Mouse (Mus musculus) adrenal gland, adult (tissue): ENCODE results near the gene Agap2.
"Not testable (repeated sequence)": the region's sequence is repeated elsewhere in the genome, so short reads cannot be mapped to it uniquely, and the experiment has no call there.

Experiments used
- DNase-seq, 2 experiments: peaks; one replicate each; pipeline ENCODE4 v3.0.0; 2022 to 2023; ENCODE audit warnings: low spot score in 1 of 2; ENCODE audit not compliant: inconsistent age in 2 of 2

The Agap2 gene

DNA sequence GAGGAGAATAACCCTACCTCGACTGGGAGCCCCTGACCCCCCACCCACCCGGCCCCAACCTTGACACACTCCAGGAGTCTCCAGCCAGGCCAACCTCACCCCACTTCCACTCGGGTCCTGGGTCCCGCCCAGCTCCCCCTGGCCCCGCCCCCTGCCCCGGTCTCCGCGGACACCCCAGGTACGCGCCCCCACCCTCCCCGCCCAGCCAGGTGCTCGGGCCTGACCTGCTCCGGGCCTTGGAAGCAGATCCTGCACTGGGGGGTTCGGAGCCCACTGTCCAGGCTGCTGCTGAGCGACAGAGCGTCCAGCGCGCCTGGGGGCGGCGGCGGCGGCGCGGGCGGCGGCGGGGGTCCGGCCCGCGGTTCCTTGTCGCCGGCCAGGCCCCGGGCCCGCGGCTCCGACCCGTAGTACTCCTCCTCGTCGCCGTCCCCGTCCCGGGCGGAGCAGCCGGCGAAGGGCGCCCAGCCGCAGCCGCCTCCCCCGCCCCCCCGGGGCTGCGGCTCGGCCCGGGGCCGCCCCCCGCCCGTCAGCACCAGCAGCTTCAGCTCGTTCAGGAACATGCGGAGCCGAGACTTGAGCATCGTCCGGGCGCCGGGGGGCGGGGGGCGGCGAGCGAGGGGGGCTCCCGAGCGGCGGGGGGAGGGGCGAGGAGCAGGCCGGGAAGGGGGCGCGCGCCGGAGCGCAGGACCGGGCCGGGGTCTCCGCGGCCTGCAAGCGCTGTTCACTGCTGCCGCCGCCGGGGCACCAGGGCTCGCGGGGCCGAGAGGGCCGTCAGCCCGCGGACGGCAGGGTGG is 15.7 kb upstream of the Agap2 start:
- peak in 1 of 2 experiments; percentile 55 for DNase-seq

DNA sequence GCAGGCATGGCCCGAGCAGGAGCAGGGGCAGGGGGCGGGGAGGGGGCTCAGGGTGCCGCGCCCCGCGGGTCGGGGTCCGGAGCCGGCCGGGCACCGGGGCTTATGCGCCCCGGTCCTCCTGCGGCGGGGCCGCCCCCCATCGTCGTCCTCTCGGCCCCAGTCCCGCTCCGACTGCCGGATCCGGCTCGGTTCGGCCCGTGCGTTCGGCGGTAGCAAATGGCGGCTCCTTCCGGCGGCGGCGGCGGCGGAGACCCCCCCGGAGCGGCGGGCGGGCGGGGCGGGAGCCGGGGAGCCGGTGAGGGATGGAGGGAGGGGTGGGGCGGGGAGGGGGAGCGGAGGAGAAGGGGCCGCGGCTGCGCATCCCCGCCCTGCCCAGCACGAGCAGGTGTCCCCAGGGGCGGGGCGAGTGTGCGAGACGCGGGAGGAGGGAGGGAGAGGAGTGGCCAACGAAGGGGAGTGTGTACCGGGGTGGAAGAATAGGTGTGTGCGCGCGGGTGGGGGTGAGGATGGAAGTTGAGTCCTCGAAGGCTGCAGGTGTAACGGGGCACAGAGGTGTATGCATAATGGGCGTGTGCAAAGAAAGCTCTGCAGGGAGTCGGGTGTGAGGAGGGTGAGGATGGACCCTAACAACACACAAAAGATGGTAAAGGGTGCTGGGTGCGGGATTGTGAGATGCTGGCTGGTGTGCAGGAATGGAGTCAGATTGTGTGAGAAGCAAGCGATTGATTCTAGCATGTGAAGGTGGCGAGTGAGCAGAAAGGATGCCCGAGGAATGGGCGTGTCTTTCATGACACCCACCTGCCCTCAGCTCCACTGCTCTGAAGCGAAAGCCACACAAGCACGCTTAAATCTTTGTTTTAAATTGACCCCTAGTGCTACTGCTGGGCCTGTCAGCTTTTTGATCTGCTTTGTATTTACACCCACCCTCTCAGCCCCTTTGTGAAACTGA is 14.8 kb upstream of the Agap2 start, which contains the start of gene March9:
March9 (minus strand) TSS at position 217 of the 949 bp plus-strand sequence.
- peak; percentile 87 to 89 for DNase-seq

DNA sequence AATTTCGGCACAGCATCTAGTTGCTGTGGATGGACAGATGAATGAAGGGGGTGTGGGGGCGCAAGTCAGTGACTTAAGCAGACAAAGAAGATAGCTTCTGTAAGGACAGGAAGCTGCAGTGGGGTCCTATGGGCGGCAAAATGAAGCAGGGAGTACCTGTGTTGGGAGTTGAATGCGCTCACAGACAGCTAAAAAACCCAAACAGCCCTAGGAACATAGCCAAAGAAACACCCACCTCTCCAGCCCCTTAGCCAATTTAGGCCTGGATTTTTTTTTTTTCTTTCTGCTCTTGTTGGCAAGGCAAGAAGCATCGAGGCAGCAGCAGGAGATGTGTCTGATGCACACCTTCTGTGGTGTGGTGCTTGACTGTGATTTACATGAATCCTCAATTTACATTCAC is 14.0 kb upstream of the Agap2 start:
- no peak for DNase-seq

DNA sequence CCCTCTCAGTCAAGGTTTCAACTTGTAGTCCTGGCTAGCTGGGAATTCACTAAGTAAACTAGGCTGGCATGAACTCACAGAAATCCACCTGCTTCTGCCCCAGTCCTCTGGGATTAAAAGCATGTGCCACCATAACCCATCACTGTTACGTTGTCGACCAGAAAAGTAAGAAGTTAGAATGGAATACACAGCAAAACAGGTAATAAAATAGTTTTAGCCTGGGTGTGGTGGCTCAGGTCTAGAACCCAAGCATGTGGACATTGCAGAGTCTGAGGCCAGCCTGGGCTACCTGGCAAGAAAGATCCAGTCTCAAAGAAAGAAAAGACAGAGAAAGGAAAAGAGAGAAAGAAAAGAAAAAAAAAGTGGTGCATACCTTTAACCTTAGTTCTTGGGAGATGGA is 13.6 kb upstream of the Agap2 start:
- no peak for DNase-seq

DNA sequence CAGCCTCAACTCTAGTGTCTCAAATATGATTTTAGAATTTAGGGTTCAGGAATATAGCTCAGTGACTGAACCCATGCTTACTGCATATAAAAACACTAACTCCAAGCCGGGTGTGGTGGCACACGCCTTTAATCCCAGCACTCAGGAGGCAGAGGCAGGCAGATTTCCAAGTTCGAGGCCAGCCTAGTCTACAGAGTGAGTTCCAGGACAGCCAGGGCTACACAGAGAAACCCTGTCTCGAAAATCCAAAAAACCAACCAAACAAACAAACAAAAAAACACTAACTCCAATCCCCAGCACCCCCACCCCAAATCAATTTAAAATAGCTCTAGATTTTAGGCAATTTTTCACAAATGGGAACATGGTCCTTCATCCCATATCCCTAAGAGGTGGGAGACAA is 13.0 kb upstream of the Agap2 start:
- peak in 1 of 2 experiments; percentile 44 for DNase-seq

DNA sequence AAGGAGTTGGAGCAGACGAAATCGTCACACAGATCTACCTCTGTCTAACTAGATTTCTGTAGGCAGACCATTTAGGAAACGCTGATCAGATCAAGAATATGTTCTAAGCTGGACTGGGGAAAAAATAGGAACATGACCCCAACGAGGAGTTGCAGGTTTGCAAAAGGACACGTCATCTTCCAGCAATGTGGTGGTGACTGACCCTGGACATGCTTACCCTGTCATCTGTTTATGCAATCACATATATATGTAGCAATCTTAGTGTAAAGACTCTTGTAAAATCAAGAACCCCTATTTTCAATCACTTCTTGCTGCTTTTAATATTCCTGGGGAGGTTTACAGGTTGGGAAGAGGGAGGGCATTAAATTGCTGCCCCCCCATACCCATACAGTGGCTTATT is 12.6 kb upstream of the Agap2 start:
- peak in 1 of 2 experiments; percentile 72 for DNase-seq

DNA sequence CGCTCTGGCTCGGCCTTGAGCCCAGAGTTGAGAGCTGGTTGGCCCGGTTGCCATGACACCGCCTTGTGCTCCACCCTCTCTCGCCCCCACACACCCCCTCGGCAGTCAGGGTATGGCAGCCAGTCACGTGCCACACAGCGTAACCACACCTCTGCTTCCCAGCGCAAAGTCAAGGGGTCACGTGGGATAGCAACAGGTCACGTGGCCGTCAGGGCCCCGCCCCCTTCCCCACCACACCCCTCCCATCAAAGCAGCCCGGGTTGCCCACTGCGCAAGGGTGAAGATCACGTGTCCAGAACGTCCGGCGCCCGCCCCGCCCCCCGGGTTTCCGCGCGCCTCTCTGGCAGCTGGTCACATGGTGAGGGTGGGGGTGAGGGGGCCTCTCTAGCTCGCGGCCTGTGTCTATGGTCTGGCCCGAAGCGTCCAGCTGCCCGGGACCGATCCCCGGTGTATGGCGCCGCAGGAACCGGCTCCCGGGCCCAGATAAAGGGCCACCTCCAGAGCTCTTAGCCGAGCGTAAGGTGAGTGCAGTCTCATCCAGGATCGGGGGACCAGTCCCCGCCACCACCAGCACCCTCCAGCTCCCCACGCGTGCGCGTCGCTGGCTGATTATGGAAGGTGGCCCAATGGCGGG is 11.7 kb upstream of the Agap2 start, which contains the start of gene Cdk4:
Cdk4 (plus strand) TSS at position 296 of the 634 bp plus-strand sequence.
- DNase-seq, result peak; percentile 100

DNA sequence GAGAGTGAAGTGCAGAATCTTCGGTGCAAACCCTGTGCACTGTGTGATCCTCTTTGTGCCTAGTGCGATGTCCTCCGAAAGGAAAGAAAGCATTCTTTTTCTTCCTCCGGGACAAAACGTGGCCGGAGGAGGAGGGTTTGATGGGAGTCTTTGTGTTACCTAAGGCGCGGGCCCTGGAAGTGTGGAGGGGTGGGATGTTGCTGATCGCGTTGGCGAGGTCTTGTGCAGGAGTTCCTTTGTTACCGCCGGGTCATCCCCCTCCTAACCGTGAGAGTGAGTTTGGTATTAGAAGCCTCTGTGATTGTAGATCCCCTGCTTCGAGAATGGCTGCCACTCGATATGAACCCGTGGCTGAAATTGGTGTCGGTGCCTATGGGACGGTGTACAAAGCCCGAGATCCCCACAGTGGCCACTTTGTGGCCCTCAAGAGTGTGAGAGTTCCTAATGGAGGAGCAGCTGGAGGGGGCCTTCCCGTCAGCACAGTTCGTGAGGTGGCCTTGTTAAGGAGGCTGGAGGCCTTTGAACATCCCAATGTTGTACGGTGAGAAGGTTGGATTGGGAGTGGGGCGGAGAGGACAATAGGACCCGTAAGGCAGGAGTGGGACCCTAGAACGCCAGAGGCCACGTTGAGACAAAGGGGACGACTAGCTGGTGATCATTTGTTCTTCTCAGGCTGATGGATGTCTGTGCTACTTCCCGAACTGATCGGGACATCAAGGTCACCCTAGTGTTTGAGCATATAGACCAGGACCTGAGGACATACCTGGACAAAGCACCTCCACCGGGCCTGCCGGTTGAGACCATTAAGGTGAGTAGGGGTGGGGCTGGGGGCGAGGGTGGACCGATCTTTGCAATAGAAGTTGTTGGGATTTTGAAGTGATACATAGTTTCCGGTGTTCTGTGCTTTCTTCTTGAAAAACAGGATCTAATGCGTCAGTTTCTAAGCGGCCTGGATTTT is 10.9 kb upstream of the Agap2 start:
- no peak for DNase-seq

DNA sequence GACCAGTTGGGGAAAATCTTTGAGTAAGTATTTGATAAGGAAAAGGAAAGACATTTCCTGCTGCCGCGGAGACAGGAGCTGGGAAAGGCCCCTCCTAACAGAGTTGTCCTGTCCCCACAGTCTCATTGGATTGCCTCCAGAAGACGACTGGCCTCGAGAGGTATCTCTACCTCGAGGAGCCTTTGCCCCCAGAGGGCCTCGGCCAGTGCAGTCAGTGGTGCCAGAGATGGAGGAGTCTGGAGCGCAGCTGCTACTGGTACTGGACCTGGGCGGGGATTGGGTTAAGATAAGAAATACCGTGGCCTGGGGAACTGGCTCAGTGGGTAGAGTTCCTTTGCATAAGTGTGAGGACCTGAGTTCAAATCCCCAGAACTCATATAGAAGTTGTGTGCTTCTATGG is 9.1 kb upstream of the Agap2 start:
- DNase-seq, result no peak

DNA sequence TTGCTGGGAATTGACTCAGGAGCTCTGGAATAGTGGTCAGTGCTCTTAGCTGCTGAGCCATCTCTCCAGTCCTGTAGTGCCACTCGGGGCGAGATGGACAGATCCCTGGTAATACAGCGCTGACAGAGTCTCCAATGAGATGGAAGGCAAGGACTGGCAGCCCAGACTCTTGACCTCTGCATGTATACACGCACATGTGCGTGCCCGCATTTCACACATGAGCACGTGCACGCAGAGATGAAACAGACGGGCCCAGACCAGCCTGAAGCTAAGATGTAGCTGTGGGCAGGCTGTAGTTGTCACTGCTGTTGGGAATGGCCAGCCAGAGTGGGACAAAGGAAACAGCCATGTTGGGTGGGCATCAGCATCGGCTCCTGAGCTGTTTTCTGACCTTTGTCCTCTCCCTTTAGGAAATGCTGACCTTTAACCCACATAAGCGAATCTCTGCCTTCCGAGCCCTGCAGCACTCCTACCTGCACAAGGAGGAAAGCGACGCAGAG is 8.5 kb upstream of the Agap2 start:
- peak in 1 of 2 experiments; percentile 42 for DNase-seq

DNA sequence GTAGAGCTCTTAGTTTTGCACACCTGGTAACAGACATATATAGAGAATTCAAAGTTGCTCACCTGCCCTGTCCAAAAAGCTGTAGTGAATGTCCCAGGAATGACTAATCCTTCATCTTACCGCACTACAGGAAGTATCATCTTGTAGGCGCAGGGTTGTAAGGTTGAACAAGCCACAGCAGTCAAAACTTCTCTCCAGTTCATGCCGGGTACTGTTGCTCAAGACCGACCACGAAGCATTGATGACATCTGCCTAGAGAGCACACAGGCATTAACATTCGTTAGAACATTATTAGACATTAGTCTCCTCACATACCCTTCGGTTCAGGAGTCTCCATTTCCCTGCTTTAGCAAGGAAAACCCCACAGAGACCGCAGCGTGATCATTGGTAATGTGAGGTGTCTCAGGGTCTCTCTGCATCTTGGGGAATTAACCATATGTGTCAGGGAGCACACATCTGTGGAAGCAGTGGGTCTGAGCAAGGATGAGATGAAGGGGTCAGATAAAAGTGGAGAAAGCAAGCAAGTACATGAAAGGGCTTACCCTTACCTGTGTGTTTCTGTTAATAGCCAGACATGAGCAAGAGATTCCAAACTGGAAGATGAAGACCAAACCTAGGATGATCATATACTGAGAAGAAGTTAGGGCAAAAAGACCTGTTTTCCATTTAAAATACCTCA is 6.6 kb upstream of the Agap2 start:
- peak in 1 of 2 experiments; percentile 36 for DNase-seq

DNA sequence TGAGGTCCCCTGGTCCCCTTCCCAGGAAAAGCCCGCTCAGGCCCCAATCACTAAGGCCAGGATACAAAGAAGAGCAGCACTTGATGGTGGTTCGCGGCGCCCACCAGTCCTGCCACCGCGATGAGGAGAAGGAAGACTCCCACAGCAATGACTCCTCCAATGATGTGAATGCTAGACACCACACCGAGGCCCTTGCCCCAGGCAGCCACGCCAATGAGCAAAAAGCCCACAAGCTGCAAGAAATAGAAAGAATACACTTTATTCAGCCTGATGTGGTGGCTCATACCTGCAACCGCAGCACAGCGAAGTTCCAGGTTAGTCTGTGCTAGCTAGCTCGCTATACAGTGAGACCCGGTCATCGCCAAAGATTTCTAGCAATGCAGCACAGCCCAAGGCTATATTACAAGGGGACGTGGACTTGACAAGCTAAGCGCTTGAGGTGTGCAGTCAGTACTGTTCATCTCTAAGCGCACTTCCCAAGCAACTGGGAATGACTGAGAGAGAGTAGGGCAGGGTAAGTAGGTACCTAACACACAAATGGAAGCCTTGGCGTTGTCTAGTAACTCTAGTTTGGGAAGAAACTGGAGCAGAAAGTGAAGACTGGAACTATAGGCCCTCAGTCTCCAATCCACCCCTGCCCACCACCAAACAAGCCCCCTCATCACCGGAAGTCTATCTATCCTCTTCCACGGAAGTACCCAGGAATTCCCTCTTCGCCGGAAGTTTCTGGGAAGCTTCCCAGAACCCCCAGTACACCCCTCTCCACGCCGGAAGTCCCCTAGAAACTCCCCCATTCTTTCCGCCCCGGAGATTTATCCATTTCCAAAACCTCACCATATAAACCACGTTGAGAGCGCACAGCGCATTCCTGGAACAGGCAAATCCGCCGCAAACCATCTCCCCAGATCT is 5.5 kb upstream of the Agap2 start:
- no peak for DNase-seq

DNA sequence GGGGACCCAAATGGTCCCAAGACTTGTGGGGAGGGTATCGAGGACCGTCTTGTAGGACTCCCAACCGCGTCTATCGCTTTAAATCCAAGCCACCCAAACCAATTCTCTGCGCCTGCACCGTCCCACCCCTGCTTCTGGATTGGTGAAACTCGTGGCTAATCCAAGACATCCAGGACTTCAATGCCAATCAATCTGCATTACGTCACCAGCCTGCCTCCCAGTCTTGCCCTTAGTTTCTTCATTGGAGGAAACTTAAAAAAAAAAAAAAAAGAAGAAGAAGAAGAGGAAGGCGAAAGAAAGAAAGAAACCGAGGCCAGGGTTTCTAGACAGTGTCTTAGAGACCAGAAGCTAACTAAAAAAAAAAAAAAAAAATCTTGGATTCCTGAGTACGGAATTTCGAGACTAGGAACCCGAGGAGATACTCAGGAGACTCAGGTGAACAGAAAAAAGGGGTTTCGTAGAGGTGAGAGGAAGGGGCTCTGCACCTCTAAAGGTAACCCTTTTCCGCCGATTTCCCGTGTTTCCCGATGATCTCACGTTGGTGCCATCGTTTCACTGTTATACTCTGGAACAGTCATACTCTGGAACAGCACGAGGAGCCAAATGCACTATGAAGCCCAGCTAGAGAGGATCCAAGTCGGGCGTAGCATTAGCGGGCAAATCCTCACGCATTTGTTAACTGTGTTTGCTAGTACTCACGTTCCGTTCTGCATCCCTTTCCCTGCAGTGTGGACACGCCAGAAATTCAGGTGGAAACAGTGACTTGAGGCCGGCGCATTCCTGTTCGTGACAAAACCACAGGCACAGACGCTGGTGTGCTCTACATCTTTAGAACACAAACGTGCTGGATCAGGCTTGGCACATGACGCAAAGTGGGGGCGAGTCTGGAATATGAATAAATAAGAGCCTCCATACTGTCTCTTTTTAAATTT is 4.6 kb upstream of the Agap2 start, which contains the start of gene Tspan31:
Tspan31 (minus strand) TSS at position 75 of the 932 bp plus-strand sequence.
- peak; percentile 93 to 97 for DNase-seq

DNA sequence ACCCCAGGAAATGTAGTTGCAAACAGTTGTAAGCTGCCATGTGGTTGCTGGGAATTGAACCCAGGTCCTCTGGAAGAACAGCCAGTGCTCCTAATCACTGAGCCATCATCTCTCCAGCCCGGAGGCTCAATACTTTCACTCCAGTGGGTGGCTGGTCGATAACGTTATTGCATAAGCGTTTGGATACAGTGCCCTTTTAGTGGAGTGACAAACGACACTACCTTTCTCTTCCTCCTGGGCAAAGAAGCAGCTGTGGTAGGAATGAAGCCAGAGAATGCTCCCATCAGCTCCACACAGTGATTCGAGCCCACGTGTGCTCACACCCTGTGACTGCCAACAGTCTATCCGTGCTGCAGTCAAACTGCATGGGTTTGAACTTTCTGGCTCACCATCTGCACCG is 3.9 kb upstream of the Agap2 start:
- no peak for DNase-seq

DNA sequence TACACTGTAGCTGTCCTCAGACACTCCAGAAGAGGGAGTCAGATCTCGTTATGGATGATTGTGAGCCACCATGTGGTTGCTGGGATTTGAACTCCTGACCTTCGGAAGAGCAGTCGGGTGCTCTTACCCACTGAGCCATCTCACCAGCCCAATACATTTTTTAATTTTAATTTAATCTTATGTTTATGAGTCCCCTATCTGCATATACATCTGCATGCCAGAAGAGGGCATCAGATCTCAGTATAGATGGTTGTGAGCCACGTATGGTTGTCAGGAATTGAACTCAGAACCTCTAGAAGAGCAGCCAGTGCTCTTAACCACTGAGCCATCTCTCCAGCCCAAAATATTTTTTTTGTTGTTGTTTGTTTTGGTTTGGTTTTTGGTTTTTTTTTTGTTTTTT is 2.8 kb upstream of the Agap2 start:
- DNase-seq, result not testable (repeated sequence)

DNA sequence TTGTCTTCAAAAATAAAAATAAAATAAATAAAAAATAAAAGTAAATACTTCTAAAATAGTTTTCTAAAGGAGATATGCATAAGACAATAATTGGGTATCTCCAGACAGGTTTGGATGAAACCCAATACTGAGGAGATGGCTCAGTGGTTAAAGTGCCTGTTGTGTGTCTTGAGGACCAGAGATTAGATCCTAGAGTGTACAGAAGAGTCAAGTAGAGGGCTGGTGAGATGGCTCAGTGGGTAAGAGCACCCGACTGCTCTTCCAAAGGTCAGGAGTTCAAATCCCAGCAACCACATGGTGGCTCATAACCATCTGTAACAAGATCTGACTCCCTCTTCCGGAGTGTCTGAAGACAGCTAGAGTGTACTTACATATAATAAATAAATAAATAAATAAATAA is 2.1 kb upstream of the Agap2 start:
- not testable (repeated sequence) for DNase-seq

DNA sequence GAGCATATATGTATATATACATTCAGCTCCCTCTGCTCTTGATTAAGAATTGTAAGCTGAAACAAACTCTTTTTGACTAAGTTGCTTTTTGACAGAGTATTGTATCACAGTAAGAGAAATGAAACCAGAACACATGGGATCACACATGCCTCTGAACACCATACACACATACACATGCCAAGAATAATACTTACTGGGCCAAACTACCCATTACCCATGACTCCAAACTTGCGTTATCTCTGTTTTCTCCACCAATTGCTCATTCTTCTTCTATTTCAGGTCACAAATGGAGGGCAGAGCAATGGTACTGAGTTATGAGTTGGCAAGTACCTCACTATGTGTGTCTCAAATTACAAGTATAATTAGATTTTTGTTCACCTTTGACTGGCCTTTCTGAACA is 1.1 kb upstream of the Agap2 start:
- DNase-seq, result no peak
